Mouse (Mus musculus) embryonic facial prominence, embryonic 14.5 days (tissue): ENCODE measurements around the gene Rnf185. TPM values are rescaled to one million over a fixed set of nuclear protein-coding genes. Genes with fewer than 3 reads are reported as not detected.

Source experiments
- ATAC-seq: fragments of 200-750 bp; cut with Nextera tagmentation; 2 replicates; pipeline ENCODE4 v1.8.0; 2017; ENCODE audit warnings: low read depth, moderate number of reproducible peaks, moderate TSS enrichment
- DNase-seq: peaks from one replicate; pipeline ENCODE4 v3.0.0-alpha.2; 2015; ENCODE audit warnings: low spot score
- H3K27ac ChIP-seq: fragments of 300-500 bp; sonication (generic); replicated peaks from 2 replicates; pipeline ENCODE4 v1.5.1; 2014; ENCODE audit warnings: low read depth, mild to moderate bottlenecking, low read length, moderate library complexity
- H3K27me3 ChIP-seq: fragments of 300-500 bp; sonication (generic); replicated peaks from 2 replicates; pipeline ENCODE4 v1.6.1; 2014; ENCODE audit warnings: low read length; ENCODE audit not compliant: control insufficient read depth, insufficient read depth
- H3K36me3 ChIP-seq: fragments of 300-500 bp; sonication (generic); 2 replicates; pipeline ENCODE4 v1.6.1; 2014; ENCODE audit warnings: low read length, mixed read lengths; ENCODE audit not compliant: control insufficient read depth, insufficient read depth
- H3K4me1 ChIP-seq: fragments of 300-500 bp; sonication (generic); 2 replicates; pipeline ENCODE4 v1.6.1; 2014; ENCODE audit warnings: antibody characterized with exemption, low read length; ENCODE audit not compliant: control insufficient read depth, insufficient read depth
- H3K4me2 ChIP-seq: fragments of 300-500 bp; sonication (generic); 2 replicates; pipeline ENCODE4 v1.6.1; 2014; ENCODE audit warnings: low read depth, mild to moderate bottlenecking, low read length, moderate library complexity, mixed read lengths
- H3K4me3 ChIP-seq: fragments of 300-500 bp; sonication (generic); 2 replicates; pipeline ENCODE4 v1.5.1; 2014; ENCODE audit warnings: low read depth, mild to moderate bottlenecking, low read length
- H3K9ac ChIP-seq: fragments of 300-500 bp; sonication (generic); 2 replicates; pipeline ENCODE4 v1.6.1; 2014; ENCODE audit warnings: low read depth, mild to moderate bottlenecking, low read length, moderate library complexity, mixed read lengths
- H3K9me3 ChIP-seq: fragments of 300-500 bp; sonication (generic); 2 replicates; pipeline ENCODE4 v1.6.1; 2016; ENCODE audit warnings: low read length; ENCODE audit not compliant: control insufficient read depth
- WGBS: fragments of 180-500 bp; shearing (Covaris S2); extraction: QIAGEN DNeasy Blood & Tissue Kit; methylation state at CpG from one replicate; pipeline ENCODE4 v1.1.7; 2014; 5-methylcytosine and 5-hydroxymethylcytosine counted together
- polyA plus RNA-seq: library from polyadenylated mRNA; unstranded; fragments of >200 nt; fragmentation: Nextera tagmentation; extraction: Ambion mirVana; gene quantifications from 2 replicates; pipeline ENCODE4 v1.2.1, GENCODE M21; 2014

Gene Rnf185
- polyA plus RNA-seq, result 37.1 and 40.3 TPM in 2 replicates

- peak; percentile 98 for ATAC-seq
- H3K9me3 ChIP-seq, result no peaks in the 10 kb centered on the region
- peak; percentile 99 for DNase-seq
- H3K4me3 ChIP-seq, result peak within 1 kb of the TSS; percentile 71
- peaks cover 15% of the 10 kb centered on the region; the same call in 1 of the 2 replicates for H3K4me1 ChIP-seq
- peaks cover 7% of the 10 kb centered on the region; the same call in 1 of the 2 replicates for H3K36me3 ChIP-seq
- H3K9ac ChIP-seq, result peak within 1 kb of the TSS; percentile 79
- under 1% methylated on average over 39 of the region's 45 CpGs for WGBS
- peak within 1 kb of the TSS; percentile 78 for H3K4me2 ChIP-seq
- no peaks in the 10 kb centered on the region for H3K27me3 ChIP-seq
- peak within 1 kb of the TSS; percentile 88 for H3K27ac ChIP-seq
Measured at GRCm38 (mm10) chr11:3452167-3452639, at the start of gene Rnf185. Gene Rnf185 (minus strand): TSS chr11:3452363.

DNA sequence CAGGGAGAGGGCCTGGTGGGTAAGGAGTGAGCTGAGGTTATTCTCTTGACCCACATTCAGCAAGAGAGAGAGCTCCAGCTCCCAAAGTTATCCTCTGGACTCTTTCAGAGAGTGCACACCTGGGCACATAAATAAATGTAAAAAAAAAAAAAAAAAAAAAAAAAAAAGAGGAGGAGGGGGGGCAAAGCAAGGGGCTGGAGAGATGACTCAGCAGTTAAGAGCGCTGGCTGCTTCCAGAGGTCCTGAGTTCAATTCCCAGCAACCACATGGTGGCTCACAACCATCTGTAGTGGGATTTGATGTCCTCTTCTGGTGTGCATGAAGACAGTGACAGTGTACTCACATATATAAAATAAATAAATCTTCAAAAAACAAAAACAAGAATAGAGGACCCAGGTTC is 45.1 kb upstream of the Rnf185 start:
- 77% methylated on average over 1 of the region's 1 CpGs for WGBS
- no peaks in the 10 kb centered on the region for H3K9me3 ChIP-seq
- ATAC-seq, result no peak

DNA sequence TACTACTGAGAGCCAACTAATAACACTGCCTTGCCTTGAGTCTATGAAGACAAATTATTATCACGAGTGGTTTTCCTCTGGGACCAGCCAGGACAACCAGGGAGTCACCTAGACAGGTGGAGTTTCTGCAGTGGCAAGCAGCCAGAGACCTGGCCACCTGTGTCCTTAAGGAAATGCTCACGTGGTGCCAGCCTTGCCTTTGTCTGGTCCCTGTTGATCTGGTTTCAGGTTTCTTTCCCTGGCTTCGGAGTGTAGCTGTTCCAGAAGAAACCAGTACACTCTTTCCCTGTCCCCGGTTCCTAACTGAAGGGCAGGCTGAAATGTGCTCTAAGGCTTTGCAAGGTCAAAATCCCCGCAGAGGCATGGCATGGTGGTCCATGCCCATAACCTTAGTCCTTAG is 44.6 kb upstream of the Rnf185 start:
- Histone ChIP-seq H3K27me3 (no peaks in the 10 kb centered on the region), H3K9ac (no peak overlapping the region), H3K36me3 (no peaks in the 10 kb centered on the region), H3K9me3 (no peaks in the 10 kb centered on the region), H3K4me1 (no peaks in the 10 kb centered on the region), H3K4me2 (no peak overlapping the region), H3K4me3 (no peak overlapping the region), H3K27ac (0 out of 2 replicates have a peak overlapping the region, but pooled peaks have one; percentile 19)
- peak; percentile 86 for DNase-seq
- peak; percentile 79 for ATAC-seq
- WGBS, result 45% methylated on average over 5 of the region's 5 CpGs

More for the DNA sequence above, 45.1 kb upstream of the Rnf185 start:
- no peak for DNase-seq
- H3K4me1 ChIP-seq, result no peaks in the 10 kb centered on the region
- no peak overlapping the region for H3K9ac ChIP-seq
- H3K36me3 ChIP-seq, result no peaks in the 10 kb centered on the region
- H3K4me3 ChIP-seq, result no peak overlapping the region
- H3K27me3 ChIP-seq, result no peaks in the 10 kb centered on the region
- H3K4me2 ChIP-seq, result no peak overlapping the region
- H3K27ac ChIP-seq, result no peak overlapping the region

GRCm38 (mm10) chr11:3495496-3495895 is 43.3 kb upstream of the Rnf185 start:
- H3K4me2 ChIP-seq, result no peak overlapping the region
- H3K4me1 ChIP-seq, result no peaks in the 10 kb centered on the region
- no peaks in the 10 kb centered on the region for H3K27me3 ChIP-seq
- H3K4me3 ChIP-seq, result no peak overlapping the region
- ATAC-seq, result no peak
- WGBS, result 89% methylated on average over 14 of the region's 14 CpGs
- no peak overlapping the region for H3K27ac ChIP-seq
- H3K36me3 ChIP-seq, result no peaks in the 10 kb centered on the region
- DNase-seq, result no peak
- H3K9ac ChIP-seq, result no peak overlapping the region
- no peaks in the 10 kb centered on the region for H3K9me3 ChIP-seq

GRCm38 (mm10) chr11:3494857-3495256 is 42.7 kb upstream of the Rnf185 start:
- no peaks in the 10 kb centered on the region for H3K4me1 ChIP-seq
- 85% methylated on average over 16 of the region's 17 CpGs for WGBS
- H3K36me3 ChIP-seq, result no peaks in the 10 kb centered on the region
- no peaks in the 10 kb centered on the region for H3K27me3 ChIP-seq
- ATAC-seq (no peak), DNase-seq (no peak)
- H3K9me3 ChIP-seq, result no peaks in the 10 kb centered on the region
- 0 out of 2 replicates have a peak overlapping the region, but pooled peaks have one; percentile 14 for H3K9ac ChIP-seq
- no peak overlapping the region for H3K27ac ChIP-seq
- H3K4me2 ChIP-seq, result no peak overlapping the region
- no peak overlapping the region for H3K4me3 ChIP-seq

GRCm38 (mm10) chr11:3492748-3493147 is 40.6 kb upstream of the Rnf185 start:
- 58% methylated on average over 4 of the region's 4 CpGs for WGBS

DNA sequence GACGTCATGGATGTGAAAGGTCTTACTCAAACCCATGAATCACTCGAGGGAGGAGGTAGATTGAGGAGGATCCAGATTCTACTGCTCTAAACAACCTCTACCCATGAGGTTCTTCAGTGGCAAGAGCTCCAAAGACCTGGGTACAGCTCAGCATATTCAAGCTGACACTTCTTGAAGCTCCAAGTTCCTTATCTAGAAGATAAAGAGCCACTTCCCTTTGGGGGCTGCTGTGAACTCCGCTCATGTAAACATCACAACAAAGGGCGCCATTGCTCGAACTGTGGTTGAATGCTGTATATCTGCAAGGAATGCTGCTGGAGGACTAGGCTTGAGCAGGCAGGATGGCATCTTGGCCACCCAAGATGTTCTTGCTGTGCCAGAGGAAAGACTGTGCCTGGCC is 36.9 kb upstream of the Rnf185 start:
- peaks cover under 1% of the 10 kb centered on the region; the same call in 1 of the 2 replicates for H3K4me1 ChIP-seq
- no peak overlapping the region for H3K4me2 ChIP-seq
- H3K9ac ChIP-seq, result no peak overlapping the region
- ATAC-seq (no peak), DNase-seq (no peak)
- H3K36me3 ChIP-seq, result no peaks in the 10 kb centered on the region
- no peaks in the 10 kb centered on the region for H3K27me3 ChIP-seq
- WGBS, result 80% methylated on average over 5 of the region's 5 CpGs
- H3K4me3 ChIP-seq, result no peak overlapping the region
- no peaks in the 10 kb centered on the region for H3K9me3 ChIP-seq
- no peak overlapping the region for H3K27ac ChIP-seq

More at GRCm38 (mm10) chr11:3492748-3493147, 40.6 kb upstream of the Rnf185 start:
- Histone ChIP-seq H3K36me3 (no peaks in the 10 kb centered on the region), H3K9ac (no peak overlapping the region), H3K4me1 (no peaks in the 10 kb centered on the region), H3K9me3 (no peaks in the 10 kb centered on the region), H3K27me3 (no peaks in the 10 kb centered on the region), H3K27ac (no peak overlapping the region), H3K4me3 (no peak overlapping the region), H3K4me2 (no peak overlapping the region)
- ATAC-seq (no peak), DNase-seq (peak; percentile 36)

GRCm38 (mm10) chr11:3487952-3488570 is 35.9 kb upstream of the Rnf185 start, which contains the start of gene Pla2g3:
Gene Pla2g3 (plus strand): TSS chr11:3488284.
- WGBS, result 9% methylated on average over 11 of the region's 11 CpGs
- Histone ChIP-seq H3K9me3 (no peaks in the 10 kb centered on the region), H3K36me3 (no peaks in the 10 kb centered on the region), H3K27ac (no peak within 1 kb of the TSS), H3K4me2 (no peak within 1 kb of the TSS), H3K27me3 (no peaks in the 10 kb centered on the region), H3K4me1 (peaks cover 4% of the 10 kb centered on the region), H3K9ac (no peak within 1 kb of the TSS), H3K4me3 (no peak within 1 kb of the TSS)
- ATAC-seq (peak; percentile 44; the same call in 1 of the 2 replicates), DNase-seq (peak; percentile 16)

DNA sequence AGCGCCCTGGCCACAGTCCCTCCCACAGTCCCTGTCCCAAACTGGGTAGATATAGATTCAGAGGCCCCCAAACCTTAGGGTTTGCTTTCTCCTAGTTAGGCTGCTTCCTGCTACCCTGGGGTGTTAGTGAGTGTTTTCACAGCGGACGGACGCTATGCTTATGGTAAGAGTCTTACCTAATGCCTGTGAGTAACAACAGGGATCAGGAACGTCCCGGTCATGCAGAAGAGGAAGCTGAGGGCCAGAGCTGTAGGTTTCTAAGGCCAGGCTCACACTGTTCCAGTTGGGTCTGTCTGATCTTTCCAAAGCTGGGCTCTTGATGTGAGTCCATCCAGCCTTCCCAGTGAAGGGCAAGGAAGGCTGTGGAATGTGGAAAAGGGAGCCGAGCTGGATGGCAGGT is 34.2 kb upstream of the Rnf185 start:
- peaks cover 4% of the 10 kb centered on the region for H3K4me1 ChIP-seq
- H3K9ac ChIP-seq, result no peak overlapping the region
- H3K27me3 ChIP-seq, result no peaks in the 10 kb centered on the region
- DNase-seq (no peak), ATAC-seq (no peak)
- H3K27ac ChIP-seq, result no peak overlapping the region
- no peaks in the 10 kb centered on the region for H3K9me3 ChIP-seq
- 65% methylated on average over 7 of the region's 7 CpGs for WGBS
- no peak overlapping the region for H3K4me3 ChIP-seq
- no peak overlapping the region for H3K4me2 ChIP-seq
- H3K36me3 ChIP-seq, result no peaks in the 10 kb centered on the region
